Mouse (Mus musculus): ENCODE results near the gene Ulk4.

The Ulk4 gene

DNA sequence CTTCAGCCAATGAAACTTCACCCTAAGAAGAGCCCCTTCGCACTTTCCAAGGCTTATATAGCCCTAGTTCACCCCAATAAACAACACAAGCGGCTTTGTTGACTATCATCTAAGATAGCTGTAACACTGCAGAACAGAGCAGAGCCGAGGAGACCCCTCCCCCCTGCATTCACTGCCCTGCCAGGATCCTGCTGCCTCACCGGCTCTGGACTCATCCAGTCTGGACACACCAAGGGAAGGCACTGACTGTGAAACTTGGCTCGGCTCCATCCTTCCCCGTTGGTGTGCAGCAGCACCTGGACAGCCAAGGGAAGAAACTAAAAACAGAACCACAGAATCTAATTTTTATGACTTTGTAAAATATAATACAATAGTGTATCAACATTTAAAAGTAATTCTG is 91.2 kb downstream of the Ulk4 start:
- DNase-seq: peak; percentile 38

DNA sequence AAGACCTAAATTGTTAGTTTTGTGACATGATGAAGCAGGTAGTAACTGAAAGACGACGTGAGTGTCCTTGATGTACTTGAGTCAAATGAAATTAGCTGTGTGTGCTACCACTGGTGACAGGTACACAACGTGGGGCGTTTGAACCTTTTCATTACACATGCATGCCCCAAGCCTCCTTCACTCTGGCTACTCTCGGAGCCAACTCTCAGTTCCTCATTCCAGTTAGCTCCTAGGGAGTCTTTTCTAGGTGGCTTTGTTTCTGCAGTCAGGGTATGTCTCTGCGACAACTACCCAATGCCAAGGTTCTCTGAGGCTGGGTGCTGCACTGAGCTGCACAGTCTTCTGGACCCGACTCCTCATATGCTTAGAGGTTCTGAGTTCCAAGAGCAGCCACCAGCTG is 100.6 kb downstream of the Ulk4 start:
- DNase-seq: no peak

GRCm38 (mm10) chr9:121175201-121175600 is 101.8 kb downstream of the Ulk4 start:
- no peak for DNase-seq

DNA sequence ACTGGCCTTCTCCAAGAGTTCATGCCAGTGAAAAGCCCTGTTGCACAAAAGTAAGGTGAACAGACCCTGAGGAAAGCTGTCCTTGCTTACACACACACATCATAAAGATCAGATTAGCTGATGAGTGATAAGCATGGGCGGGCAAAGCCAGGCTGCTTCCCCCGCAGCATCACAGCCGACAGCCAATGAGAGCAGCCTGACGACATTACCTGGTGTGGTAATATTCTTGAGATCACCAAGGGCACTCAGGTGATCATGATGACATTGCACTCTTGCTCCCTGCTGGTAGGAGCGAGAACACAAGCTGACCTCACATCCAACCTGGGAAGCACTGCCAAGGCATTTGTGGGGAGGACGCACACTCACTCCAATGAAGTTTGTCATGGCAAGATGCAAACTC is 104.9 kb downstream of the Ulk4 start:
- no peak for DNase-seq

DNA sequence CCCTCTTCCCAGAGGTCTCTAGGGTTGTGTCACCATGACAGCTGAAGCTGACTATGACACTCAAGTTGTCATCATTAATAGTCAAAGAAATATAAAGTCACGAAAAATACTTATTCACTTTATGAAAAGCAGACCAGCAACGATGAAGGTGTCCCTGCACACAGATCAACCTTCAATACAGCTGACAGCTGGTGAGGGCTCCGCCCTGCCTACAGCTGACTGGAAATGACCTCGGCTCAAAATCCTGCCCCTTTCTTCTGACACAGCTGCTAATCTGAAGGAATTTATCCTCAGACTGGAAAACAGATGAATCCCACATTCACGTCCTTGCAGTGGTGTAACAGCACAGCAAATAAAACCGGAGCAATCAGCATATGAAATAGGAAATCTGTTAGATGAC is 105.4 kb downstream of the Ulk4 start:
- no peak for DNase-seq

GRCm38 (mm10) chr9:121164607-121165006 is 112.4 kb downstream of the Ulk4 start:
- no peak for DNase-seq

GRCm38 (mm10) chr9:121162789-121163188 is 114.2 kb downstream of the Ulk4 start:
- DNase-seq: peak; percentile 21

GRCm38 (mm10) chr9:121161818-121162565 is 115.0 kb downstream of the Ulk4 start:
- peak; percentile 11 for DNase-seq

GRCm38 (mm10) chr9:121156253-121156831 is 120.7 kb downstream of the Ulk4 start:
- DNase-seq: no peak

DNA sequence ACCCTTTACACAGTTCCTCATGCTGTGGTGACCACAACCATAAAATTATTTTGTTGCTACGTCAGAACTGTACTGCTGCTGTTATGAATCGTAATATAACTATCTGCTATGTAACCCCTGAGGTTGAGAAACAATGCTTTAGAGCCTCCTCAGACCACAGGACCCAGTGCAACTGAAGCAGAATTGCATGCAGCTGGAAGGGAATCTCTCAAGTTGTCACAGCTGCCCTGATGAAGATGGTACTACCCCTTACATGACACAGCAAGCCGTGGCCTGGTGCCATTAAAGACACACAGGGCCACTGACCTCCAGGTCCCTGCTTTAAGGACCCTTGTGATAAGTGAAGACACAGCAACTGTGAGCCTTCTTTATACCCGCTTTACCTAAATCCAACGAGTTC is 123.7 kb downstream of the Ulk4 start:
- no peak for DNase-seq

DNA sequence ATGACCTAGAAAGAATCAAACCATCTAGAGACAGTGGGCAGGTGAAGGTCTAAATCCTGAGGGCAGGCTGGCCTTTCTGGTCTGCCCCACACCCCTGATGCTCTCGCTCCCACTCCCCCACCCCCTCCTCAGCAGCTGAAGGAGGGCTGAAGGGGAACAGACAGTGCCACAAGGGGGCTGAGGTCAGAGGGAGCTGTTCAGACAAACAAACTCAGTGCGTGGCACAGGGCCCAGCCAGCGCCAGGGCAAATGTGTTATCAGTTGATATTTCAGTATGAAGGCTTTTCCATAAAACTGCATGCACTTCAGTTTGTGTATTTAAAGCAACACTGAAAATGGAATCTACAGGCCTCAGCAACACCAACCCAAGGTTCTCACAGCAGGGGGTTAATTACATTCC is 128.4 kb downstream of the Ulk4 start:
- no peak for DNase-seq

GRCm38 (mm10) chr9:121143208-121143607 is 133.8 kb downstream of the Ulk4 start:
- DNase-seq: no peak

DNA sequence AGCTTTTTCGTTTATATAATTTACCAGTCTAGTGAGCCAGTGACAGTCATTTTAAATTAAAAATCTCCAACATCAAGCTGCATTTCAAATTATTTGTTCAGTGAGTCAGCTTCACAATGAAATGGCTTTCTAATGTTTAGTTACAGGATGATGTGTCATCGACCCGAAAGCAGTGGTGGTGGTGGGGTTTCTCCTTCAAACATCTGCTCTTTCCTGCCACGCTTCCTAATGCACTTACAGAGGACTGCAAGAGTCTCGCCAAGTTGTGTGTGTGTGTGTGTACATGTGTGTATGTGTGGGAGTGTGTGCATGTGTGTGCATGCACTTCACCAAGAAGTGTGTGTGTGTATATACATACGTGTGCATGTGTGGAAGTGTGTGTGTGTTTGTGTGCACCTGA is 144.4 kb downstream of the Ulk4 start:
- DNase-seq: no peak

DNA sequence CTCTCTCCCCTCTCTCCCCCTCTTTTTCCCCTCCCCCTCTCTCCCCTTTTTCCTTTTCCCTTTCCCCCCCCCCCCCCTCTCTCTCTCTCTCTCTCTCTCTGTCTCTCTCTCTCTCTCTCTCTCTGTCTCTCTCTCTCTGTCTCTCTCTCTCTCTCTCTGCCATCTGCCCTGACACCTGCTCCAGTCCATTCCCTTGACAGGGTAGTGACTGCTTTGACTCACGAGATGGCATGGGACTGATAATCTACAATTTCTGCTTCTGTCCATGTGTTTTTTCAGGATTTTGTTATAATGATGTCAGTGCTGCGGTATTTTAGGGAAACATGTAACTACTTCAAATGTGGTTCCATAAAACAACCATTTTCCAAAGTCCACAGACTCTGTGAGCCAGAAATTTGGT is 147.5 kb downstream of the Ulk4 start:
- no peak for DNase-seq

GRCm38 (mm10) chr9:121128934-121129333 is 148.1 kb downstream of the Ulk4 start:
- no peak for DNase-seq

- no peak for DNase-seq
Measured at GRCm38 (mm10) chr9:121127025-121127424, 150.0 kb downstream of the Ulk4 start.

DNA sequence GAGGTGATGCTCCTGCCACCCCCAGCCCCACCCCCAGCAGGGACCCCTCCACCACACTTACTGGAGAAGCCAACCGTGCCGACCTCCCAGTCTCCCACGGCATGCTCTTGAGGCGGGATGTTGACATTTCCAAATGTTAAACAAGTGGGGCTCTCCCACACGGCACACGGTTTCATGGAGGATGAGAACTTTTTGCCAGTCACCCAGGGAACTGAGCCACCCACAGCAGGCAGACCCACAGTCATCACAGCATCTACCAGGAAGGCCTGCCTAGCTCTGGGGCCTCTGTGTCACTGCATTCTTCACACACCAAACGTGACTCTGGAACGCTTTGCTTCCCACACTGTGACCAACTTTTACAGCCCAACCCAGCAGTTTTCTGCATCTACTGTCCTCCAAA is 152.3 kb downstream of the Ulk4 start:
- no peak for DNase-seq

DNA sequence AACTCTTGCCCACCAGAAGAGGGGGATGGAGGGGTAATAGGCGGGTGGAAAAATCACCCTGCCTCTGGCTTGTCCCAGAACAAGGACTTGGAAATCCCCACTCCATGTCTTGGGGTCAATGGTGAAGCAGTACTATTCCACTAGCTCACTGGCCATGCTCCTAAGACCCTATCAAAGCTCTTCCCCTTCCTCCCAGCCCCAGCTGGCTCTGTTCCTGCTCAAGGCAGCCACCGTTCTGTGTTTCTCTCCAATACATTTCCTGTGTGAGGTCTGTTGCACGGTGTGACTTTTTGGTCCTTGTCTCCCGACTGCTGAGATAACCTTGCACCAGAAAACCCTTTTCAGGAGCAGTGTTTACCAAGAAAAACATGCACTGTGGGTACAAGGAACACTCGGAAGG is 155.0 kb downstream of the Ulk4 start:
- no peak for DNase-seq

DNA sequence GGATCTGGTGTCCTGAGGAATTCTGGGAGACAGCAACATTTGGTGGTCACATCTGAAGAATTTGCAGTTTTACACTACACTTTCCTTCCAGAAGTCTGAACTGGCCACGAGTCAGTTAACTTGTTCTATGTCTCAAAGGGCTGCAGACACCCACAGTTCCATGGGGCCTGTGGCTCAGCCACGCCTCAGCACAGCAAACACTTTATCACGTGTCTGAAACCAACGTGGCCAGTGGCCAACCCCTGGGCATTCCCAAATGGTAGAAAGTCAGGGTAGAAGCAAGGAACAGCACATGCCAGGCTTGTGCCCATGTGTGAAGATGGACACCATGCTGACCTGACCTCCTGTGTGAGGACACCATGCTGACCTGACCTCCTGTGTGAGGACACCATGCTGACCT is 159.1 kb downstream of the Ulk4 start:
- DNase-seq: no peak

GRCm38 (mm10) chr9:121112131-121112530 is 164.9 kb downstream of the Ulk4 start:
- DNase-seq: no peak

DNA sequence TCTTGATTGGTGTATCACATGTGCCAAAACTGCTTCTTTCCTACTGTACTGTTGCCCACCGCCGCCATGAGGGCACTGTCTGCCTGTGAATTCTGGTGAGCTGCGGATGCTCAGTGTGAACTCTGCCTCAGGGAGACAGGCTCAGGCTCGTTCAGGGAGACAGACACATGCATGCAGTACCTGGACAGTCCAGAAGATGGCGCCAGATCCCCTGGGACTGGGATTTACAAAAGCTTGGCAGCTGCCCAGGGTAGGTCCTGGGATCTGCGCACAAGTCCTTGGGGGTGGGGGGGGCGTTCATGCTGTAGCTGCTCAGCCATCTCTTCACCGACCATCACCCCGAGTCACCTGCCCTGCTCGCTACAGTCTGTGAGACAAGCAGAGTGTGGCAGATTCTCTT is 168.9 kb downstream of the Ulk4 start:
- peak; percentile 77 for DNase-seq

DNA sequence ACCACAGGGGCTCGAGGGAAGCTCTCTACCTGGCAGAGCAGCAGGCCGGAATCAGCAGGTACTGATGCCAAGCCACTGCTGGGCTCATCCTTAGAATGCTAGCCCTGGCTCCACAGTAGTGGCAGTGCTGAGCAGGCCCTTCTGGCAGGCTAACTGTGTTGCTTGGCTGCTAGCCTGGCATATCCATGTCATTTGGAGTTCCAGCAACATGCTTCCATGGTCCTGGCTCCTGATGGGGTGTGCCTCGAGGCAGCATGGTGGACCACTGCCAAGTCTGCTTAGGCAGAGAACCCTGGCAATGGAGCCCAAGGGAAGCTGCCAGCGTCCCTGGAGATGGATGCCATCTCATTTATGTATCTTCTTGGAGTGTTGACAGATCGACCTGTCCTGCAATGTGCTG is 169.4 kb downstream of the Ulk4 start:
- peak; percentile 95 for DNase-seq

- DNase-seq: no peak
Measured at GRCm38 (mm10) chr9:121107101-121107500, 169.9 kb downstream of the Ulk4 start.

DNA sequence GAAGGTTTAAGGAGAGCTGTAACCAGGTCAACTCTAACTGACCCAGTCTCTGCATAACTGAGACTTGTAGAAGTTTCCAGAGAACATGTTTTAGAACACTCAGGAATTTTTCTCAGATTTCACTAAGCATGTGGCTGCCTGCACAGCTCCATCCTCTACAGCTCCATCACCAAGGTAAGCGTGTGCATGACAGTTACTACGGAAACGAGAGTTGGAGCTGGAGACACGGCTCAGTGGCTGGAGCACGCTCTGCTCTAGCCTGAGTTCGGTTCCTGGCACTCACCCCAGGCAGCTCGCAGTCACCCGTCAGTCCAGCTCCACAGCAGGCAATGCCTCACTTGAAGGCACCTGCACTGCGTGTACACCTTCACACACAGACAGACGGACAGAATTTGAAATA is 175.5 kb downstream of the Ulk4 start:
- no peak for DNase-seq

DNA sequence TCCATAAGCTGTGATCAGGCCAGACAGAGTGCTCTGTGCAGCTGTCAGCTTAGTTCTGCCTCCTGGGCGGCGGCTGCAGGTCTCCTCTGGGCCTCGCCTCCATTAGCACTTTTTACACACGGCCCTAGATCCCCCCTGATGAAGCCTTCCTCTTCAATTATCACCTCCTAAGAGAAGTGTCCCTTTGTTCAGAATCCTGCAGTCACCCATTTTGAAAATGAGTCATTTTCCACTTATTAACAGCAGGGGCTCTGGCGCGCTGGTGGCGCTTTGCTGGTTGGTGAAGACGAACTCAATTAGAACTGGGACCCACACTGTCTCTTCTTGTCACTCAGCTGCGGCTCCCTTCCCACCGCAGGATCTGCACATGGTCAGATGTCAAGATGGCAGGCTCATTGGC is 177.5 kb downstream of the Ulk4 start:
- no peak for DNase-seq

Data from cerebellum, adult 8-10 months (tissue).